18 mouse cellular contexts compared by ENCODE assay signal in genomic region chr13:20107953-20108498, GRCm38 (mm10).
"Had no signal": no experiment of that assay in that cellular context is flagged by ENCODE, and none has a peak within 500 bp of the region (broad histone marks: within the 10 kb centered on the region; RNA-seq: fewer than 3 reads in every experiment).

No protein-coding gene starts in this region.

- H3K9ac ChIP-seq: limb, embryonic 12.5 days; liver, embryonic 13.5 days; liver, postnatal 0 days; lung, embryonic 15.5 days; midbrain, embryonic 12.5 days; stomach, embryonic 15.5 days had no signal

- H3K27ac ChIP-seq: limb, embryonic 12.5 days; liver, embryonic 13.5 days; lung, embryonic 15.5 days; midbrain, embryonic 12.5 days; stomach, embryonic 15.5 days had no signal

- H3K27me3 ChIP-seq: limb, embryonic 12.5 days; lung, embryonic 15.5 days; midbrain, embryonic 12.5 days; stomach, embryonic 15.5 days had no signal

- H3K4me1 ChIP-seq: limb, embryonic 12.5 days; midbrain, embryonic 12.5 days had no signal

- H3K36me3 ChIP-seq: limb, embryonic 12.5 days; liver, embryonic 13.5 days; lung, embryonic 15.5 days; midbrain, embryonic 12.5 days; stomach, embryonic 15.5 days had no signal

- H3K4me3 ChIP-seq: limb, embryonic 12.5 days; liver, embryonic 13.5 days; lung, embryonic 15.5 days; megakaryocyte, embryonic 14.5 days; midbrain, embryonic 12.5 days; stomach, embryonic 15.5 days had no signal

- H3K9me3 ChIP-seq: limb, embryonic 12.5 days; liver, embryonic 13.5 days; lung, embryonic 15.5 days; megakaryocyte, embryonic 14.5 days; midbrain, embryonic 12.5 days; stomach, embryonic 15.5 days had no signal

- DNase-seq: kidney, adult 8-10 months; kidney, postnatal 25 days; layer of hippocampus, adult 9-11 months; liver; liver, embryonic 13.5 days; liver, postnatal 0 days; retina, postnatal 1 day; right cerebral cortex, postnatal 4 days; spleen, adult 18-20 months; thymus, postnatal 4 days had no signal

- H3K4me2 ChIP-seq: limb, embryonic 12.5 days; liver, embryonic 13.5 days; lung, embryonic 15.5 days; midbrain, embryonic 12.5 days; stomach, embryonic 15.5 days had no signal

- ATAC-seq: inflammation-experienced regulatory T-cells, adult 6 months; intestine, postnatal 0 days; liver, postnatal 0 days; midbrain, embryonic 16.5 days had no signal
